Mouse (Mus musculus): ENCODE measurements around the gene Entpd8.

- TF ChIP-seq EP300 (IDR thresholded peaks at IDR 0.05; ENCODE audit: insufficient read depth, low read depth, low read length), result no peak
- no peak for TF ChIP-seq CTCF (IDR thresholded peaks at IDR 0.05)
Measured at GRCm38 (mm10) chr2:25087842-25088241, 7.7 kb downstream of the Entpd8 start.

All from heart, adult 2 months (tissue).